Mouse (Mus musculus): ENCODE data around the gene C1rb. TPM values are rescaled to one million over a fixed set of nuclear protein-coding genes. Genes with fewer than 3 reads are reported as not detected.
"Not testable (repeated sequence)": the region's sequence is repeated elsewhere in the genome, so short reads cannot be mapped to it uniquely, and the experiment has no call there.

The C1rb gene
- polyA plus RNA-seq, 1 experiment from 2014 or later = not detected

GRCm38 (mm10) chr6:124555956-124556355 lies 14.1 kb upstream of the C1rb start:
- not testable (repeated sequence) for ATAC-seq (ENCODE audit: low FRiP score, low read depth)
- 67% methylated on average over 2 of the region's 2 CpGs for WGBS

DNA sequence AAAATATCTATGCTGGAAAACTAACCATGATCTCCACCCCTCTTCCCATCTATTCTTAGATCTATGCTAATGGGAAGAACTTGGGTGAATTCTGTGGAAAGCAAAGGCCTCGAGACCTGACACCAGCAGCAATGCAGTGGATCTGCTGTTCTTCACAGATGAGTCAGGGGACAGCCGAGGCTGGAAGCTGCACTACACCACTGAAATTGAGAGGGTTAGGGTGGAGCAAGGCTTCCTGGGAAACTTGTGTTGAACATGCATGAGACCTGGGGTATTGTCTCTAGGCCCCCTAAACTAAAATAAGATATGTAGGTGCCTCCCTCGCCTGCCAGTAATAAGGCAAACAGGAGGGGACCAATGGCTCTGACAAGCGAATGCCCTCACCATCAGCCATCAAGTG lies 8.9 kb upstream of the C1rb start:
- H3K27ac ChIP-seq; H3K9me3 ChIP-seq; H3K36me3 ChIP-seq; H3K27me3 ChIP-seq; ATAC-seq (ENCODE audit: low FRiP score, low read depth); H3K4me3 ChIP-seq; H3K9ac ChIP-seq; H3K4me2 ChIP-seq (replicated peaks); H3K4me1 ChIP-seq: not testable (repeated sequence)
- 81% methylated on average over 4 of the region's 4 CpGs for WGBS

More at GRCm38 (mm10) chr6:124555956-124556355, 14.1 kb upstream of the C1rb start:
- H3K27ac ChIP-seq; H3K9ac ChIP-seq; H3K4me1 ChIP-seq; H3K9me3 ChIP-seq; H3K27me3 ChIP-seq; H3K4me2 ChIP-seq (replicated peaks); H3K36me3 ChIP-seq; H3K4me3 ChIP-seq: not testable (repeated sequence)

GRCm38 (mm10) chr6:124561611-124562010 lies 8.5 kb upstream of the C1rb start:
- not testable (repeated sequence) for H3K4me3 ChIP-seq; ATAC-seq (ENCODE audit: low FRiP score, low read depth); H3K9me3 ChIP-seq; H3K27ac ChIP-seq; H3K36me3 ChIP-seq; H3K4me2 ChIP-seq (replicated peaks); H3K9ac ChIP-seq; H3K4me1 ChIP-seq; H3K27me3 ChIP-seq
- WGBS = 87% methylated on average over 2 of the region's 2 CpGs

DNA sequence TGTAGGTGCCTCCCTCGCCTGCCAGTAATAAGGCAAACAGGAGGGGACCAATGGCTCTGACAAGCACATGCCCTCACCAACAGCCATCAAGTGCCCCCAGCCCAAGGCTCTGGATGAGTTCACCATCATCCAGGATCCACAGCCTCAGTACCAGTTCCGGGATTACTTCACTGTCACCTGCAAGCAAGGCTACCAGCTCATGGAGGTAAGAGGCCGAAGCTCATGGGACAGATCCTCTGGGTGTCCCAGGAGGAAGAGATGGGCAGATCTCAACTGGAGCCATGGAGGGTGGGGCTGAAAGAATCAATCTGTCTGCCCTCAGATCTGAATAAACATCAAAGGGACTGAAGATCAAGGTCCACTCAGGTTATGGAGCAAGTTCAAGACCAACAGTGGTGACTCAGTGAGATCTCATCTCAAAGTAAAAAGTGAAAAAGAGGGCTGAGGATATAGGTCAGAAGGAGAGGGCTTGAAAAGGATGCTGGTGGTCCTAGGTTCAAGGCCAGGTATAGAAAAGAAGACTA lies 5.1 kb downstream of the C1rb start:
- not testable (repeated sequence) for H3K9ac ChIP-seq; H3K4me2 ChIP-seq (replicated peaks); H3K27ac ChIP-seq; H3K9me3 ChIP-seq; H3K4me1 ChIP-seq; ATAC-seq (ENCODE audit: low FRiP score, low read depth); H3K27me3 ChIP-seq; H3K36me3 ChIP-seq; H3K4me3 ChIP-seq
- WGBS = 84% methylated on average over 3 of the region's 3 CpGs

DNA sequence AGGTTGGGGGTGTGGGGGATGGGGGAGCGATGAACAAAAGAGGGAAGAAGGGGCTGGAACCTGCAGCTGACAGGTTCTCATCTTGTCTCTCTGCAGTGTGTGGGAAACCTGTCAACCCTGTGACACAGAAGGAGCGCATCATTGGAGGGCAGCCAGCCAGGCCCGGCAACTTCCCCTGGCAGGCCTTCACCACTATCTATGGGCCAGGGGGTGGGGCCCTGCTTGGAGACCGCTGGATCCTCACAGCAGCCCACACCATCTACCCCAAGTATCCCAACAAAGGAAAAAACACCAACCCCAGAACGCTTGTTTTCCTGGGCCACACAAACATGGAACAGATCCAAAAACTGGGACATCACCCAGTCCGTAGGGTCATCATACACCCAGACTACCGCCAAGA lies 10.1 kb downstream of the C1rb start:
- not testable (repeated sequence) for H3K27me3 ChIP-seq; H3K4me3 ChIP-seq; H3K9ac ChIP-seq; H3K27ac ChIP-seq; ATAC-seq (ENCODE audit: low FRiP score, low read depth); H3K4me2 ChIP-seq (replicated peaks); H3K9me3 ChIP-seq; H3K36me3 ChIP-seq; H3K4me1 ChIP-seq
- WGBS = 82% methylated on average over 6 of the region's 7 CpGs

DNA sequence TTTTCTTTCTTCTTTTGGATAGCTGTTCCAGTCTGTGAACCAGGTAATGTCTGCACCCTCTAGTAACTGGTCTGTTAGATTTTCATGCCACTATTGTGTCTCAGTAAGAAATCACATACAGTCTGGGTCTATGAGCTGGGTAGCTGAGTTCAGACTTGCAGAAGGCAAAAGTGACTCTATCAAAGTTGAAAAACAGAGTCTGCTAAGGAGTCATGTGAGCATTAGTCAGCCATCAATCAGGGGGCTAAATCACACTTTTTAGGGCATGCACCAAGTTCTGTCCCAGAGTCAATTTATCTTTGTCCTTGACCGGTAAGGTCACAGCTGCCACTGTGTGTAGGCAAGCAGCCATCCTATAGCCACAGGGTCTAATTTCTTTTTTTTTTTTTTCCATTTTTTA lies 12.1 kb downstream of the C1rb start:
- no peaks in the 10 kb centered on the region for H3K27me3 ChIP-seq
- H3K9ac ChIP-seq = no peak overlapping the region
- H3K4me3 ChIP-seq = no peak overlapping the region
- no peak overlapping the region for H3K4me2 ChIP-seq (replicated peaks)
- no peak for ATAC-seq (ENCODE audit: low FRiP score, low read depth)
- H3K27ac ChIP-seq = no peak overlapping the region
- no peaks in the 10 kb centered on the region for H3K9me3 ChIP-seq
- H3K36me3 ChIP-seq = no peaks in the 10 kb centered on the region
- WGBS = 85% methylated on average over 1 of the region's 1 CpGs
- H3K4me1 ChIP-seq = no peaks in the 10 kb centered on the region

- Histone ChIP-seq H3K36me3 (no peaks in the 10 kb centered on the region), H3K4me3 (no peak overlapping the region), H3K4me2 (replicated peaks) (no peak overlapping the region), H3K27ac (no peak overlapping the region), H3K9ac (no peak overlapping the region), H3K9me3 (no peaks in the 10 kb centered on the region), H3K27me3 (no peaks in the 10 kb centered on the region), H3K4me1 (no peaks in the 10 kb centered on the region)
- ATAC-seq (ENCODE audit: low FRiP score, low read depth) = no peak
- WGBS = 79% methylated on average over 3 of the region's 3 CpGs
These were observed 14.8 kb downstream of the C1rb start for GRCm38 (mm10) chr6:124584935-124585334.

DNA sequence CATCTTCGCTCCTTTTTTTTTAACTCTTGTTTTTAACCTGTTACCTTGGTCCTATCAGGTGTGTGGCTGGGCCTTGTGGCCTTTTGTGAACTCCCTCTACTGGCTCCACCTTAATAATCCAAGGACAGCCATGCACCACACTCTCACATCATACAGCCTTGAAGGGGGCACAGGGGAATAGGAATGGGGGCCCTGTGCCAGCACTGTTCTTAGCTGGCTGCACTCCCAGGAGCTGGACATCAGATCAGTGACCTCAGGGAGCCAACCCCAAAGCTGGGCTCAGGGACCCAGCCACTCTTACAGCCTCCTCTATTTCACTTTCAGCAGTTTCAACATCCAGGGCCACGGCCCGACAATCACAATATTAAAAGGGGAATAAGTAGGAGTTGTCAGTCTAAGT lies 15.7 kb downstream of the C1rb start:
- no peaks in the 10 kb centered on the region for H3K4me1 ChIP-seq
- H3K9me3 ChIP-seq = no peaks in the 10 kb centered on the region
- no peak for ATAC-seq (ENCODE audit: low FRiP score, low read depth)
- H3K27ac ChIP-seq = no peak overlapping the region
- no peak overlapping the region for H3K9ac ChIP-seq
- H3K4me2 ChIP-seq (replicated peaks) = no peak overlapping the region
- WGBS = 89% methylated on average over 3 of the region's 3 CpGs
- H3K4me3 ChIP-seq = no peak overlapping the region
- no peaks in the 10 kb centered on the region for H3K36me3 ChIP-seq
- no peaks in the 10 kb centered on the region for H3K27me3 ChIP-seq

GRCm38 (mm10) chr6:124586266-124586665 lies 16.2 kb downstream of the C1rb start:
- H3K27me3 ChIP-seq = no peaks in the 10 kb centered on the region
- H3K4me3 ChIP-seq = no peak overlapping the region
- H3K36me3 ChIP-seq = no peaks in the 10 kb centered on the region
- H3K9ac ChIP-seq = no peak overlapping the region
- no peak overlapping the region for H3K4me2 ChIP-seq (replicated peaks)
- no peaks in the 10 kb centered on the region for H3K4me1 ChIP-seq
- 81% methylated on average over 4 of the region's 4 CpGs for WGBS
- H3K9me3 ChIP-seq = no peaks in the 10 kb centered on the region
- no peak overlapping the region for H3K27ac ChIP-seq
- ATAC-seq (ENCODE audit: low FRiP score, low read depth) = no peak

GRCm38 (mm10) chr6:124588771-124589170 lies 18.7 kb downstream of the C1rb start:
- H3K9ac ChIP-seq = no peak overlapping the region
- no peak overlapping the region for H3K4me3 ChIP-seq
- H3K4me1 ChIP-seq = no peaks in the 10 kb centered on the region
- H3K36me3 ChIP-seq = no peaks in the 10 kb centered on the region
- no peaks in the 10 kb centered on the region for H3K9me3 ChIP-seq
- no peak overlapping the region for H3K4me2 ChIP-seq (replicated peaks)
- H3K27me3 ChIP-seq = no peaks in the 10 kb centered on the region
- no peak for ATAC-seq (ENCODE audit: low FRiP score, low read depth)
- H3K27ac ChIP-seq = no peak overlapping the region

DNA sequence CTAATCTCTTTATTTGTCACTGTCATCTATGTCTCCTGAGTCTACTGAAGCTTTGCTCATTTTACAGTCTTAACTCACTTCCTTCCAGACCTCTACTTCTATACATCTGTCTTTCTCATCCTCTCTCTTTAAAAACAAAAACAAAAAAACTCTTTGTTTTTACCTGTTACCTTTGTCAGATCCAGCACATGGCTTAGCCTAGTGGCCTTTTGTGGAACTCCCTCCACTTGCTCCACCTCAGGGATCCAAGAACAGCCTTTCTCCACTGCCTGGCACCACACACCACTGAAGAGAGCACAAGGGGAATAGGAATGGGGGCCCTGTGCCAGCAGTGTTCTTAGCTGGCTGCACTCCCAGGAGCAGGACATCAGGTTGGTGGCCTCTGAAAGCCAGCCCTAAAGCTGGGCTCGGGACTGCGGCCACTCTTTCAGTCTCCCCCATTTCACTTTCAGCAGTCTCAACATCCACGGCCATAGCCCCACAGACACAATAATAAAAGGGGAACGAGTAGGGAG lies 22.1 kb downstream of the C1rb start:
- H3K27ac ChIP-seq = no peak overlapping the region
- no peaks in the 10 kb centered on the region for H3K9me3 ChIP-seq
- ATAC-seq (ENCODE audit: low FRiP score, low read depth) = no peak
- no peak overlapping the region for H3K4me3 ChIP-seq
- no peaks in the 10 kb centered on the region for H3K36me3 ChIP-seq
- H3K4me1 ChIP-seq = no peaks in the 10 kb centered on the region
- no peak overlapping the region for H3K9ac ChIP-seq
- H3K27me3 ChIP-seq = no peaks in the 10 kb centered on the region
- H3K4me2 ChIP-seq (replicated peaks) = no peak overlapping the region
- 76% methylated on average over 4 of the region's 4 CpGs for WGBS

DNA sequence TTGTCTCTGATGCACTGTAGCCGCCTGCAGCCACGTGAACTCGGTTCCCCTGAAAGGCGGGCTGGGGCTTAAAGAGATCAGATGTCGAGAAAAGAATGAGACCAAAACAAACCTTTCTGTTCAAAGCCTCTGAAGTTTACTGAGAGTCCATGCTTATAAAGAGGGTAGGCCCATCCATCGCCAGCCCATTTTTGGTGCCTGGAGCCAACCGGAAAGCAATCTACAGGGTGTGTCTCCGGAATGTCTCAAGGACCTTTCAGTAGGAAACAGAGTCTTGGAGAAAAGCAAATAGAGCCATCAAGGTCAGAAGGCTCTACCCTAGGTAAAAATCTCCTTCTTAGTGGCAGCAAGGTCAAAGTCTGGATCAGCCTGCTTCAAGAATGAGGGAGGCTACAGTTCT lies 23.0 kb downstream of the C1rb start:
- H3K9me3 ChIP-seq = no peaks in the 10 kb centered on the region
- no peaks in the 10 kb centered on the region for H3K4me1 ChIP-seq
- 87% methylated on average over 8 of the region's 8 CpGs for WGBS
- H3K4me3 ChIP-seq = no peak overlapping the region
- H3K36me3 ChIP-seq = no peaks in the 10 kb centered on the region
- ATAC-seq (ENCODE audit: low FRiP score, low read depth) = no peak
- H3K4me2 ChIP-seq (replicated peaks) = no peak overlapping the region
- H3K27ac ChIP-seq = no peak overlapping the region
- no peaks in the 10 kb centered on the region for H3K27me3 ChIP-seq
- no peak overlapping the region for H3K9ac ChIP-seq

- H3K4me2 ChIP-seq (replicated peaks) = no peak overlapping the region
- H3K4me3 ChIP-seq = no peak overlapping the region
- H3K4me1 ChIP-seq = no peaks in the 10 kb centered on the region
- H3K9ac ChIP-seq = no peak overlapping the region
- no peak for ATAC-seq (ENCODE audit: low FRiP score, low read depth)
- peaks cover 4% of the 10 kb centered on the region for H3K9me3 ChIP-seq
- H3K27ac ChIP-seq = no peak overlapping the region
- H3K36me3 ChIP-seq = no peaks in the 10 kb centered on the region
- WGBS = 86% methylated on average over 4 of the region's 4 CpGs
- H3K27me3 ChIP-seq = no peaks in the 10 kb centered on the region
These were observed 31.9 kb downstream of the C1rb start for GRCm38 (mm10) chr6:124602031-124602430.
